Mouse (Mus musculus): ENCODE data around the gene Ier5.

DNA sequence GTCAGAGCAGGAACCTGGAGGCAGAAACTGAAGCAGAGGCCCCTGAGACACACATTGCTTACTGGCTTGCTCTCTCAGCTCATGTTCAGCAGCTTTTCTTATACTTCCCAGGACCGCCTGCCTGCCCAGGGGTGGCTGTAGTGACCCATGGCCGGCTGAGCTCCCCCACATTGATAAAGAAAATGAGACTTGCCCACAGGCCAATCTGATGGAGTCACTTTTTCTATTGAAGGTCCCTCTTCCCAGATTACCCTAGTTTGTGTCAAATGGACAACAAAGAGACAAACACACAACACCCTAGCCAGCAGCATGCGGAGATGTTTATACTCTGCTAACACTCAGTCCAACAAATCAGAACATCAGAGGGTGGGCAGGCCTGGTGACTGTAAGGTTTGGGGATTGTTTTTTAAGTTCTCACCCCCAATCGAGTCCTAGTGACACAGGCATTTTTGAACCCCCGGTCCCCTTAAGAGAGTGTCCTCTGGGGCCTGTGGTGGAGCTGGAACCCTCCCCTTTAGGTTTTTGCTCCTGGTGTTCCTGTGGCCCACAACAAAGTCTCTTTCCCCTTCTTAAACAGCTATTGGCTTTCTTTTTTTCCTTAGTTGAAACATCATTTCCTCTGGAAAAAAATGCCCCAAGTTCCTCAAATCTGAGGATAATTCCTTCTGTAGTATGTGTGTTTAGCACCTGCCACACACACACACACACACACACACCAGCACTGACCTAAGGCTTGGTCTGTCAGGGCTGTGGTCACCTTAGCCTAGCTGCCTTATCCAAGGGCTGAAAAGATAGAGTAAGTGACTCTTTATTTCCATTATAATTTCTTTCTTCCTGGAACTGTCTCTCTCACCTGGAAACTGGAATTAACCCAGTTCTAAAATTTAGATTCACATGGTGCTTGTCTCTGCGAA is 41.1 kb downstream of the Ier5 start:
- TF ChIP-seq POLR2A (IDR thresholded peaks at IDR 0.05; ENCODE audit: extremely low read depth, insufficient read depth, low read length) (no peak), CTCF (IDR thresholded peaks at IDR 0.05; ENCODE audit: low read depth, low read length) (no peak)

Measured in liver, adult 2 months (tissue).